Mouse (Mus musculus): Measurements from ENCODE around the gene Ctrl. TPM values are rescaled to one million over a fixed set of nuclear protein-coding genes. Genes with fewer than 3 reads are reported as not detected.

The Ctrl gene
- total RNA-seq, 2 experiments from 2014 or later, result 1.4 to 1.5 TPM

GRCm38 (mm10) chr8:105890870-105891269 lies 42.8 kb downstream of the Ctrl start:
- H3K4me3 ChIP-seq, result no peak overlapping the region
- DNase-seq (ENCODE audit: low spot score in 2 of 2), result peak; percentile 73 to 75
- peak overlapping the region; percentile 84 for H3K27ac ChIP-seq
- no peak for TF ChIP-seq CTCF (conservative IDR thresholded peaks at IDR 0.05)

GRCm38 (mm10) chr8:105889756-105890465 lies 43.8 kb downstream of the Ctrl start:
- TF ChIP-seq CTCF (conservative IDR thresholded peaks at IDR 0.05), result no peak
- no peak for DNase-seq (ENCODE audit: low spot score in 2 of 2)
- Histone ChIP-seq H3K4me3 (no peak overlapping the region), H3K27ac (peak overlapping the region; percentile 84)

Small RNA genes lying within 50 kb of the gene (microRNA-seq; reads per million reads assigned to microRNA genes)
- gene Mir7074, result 0 to 0.18 reads per million in 2 experiments

Other genes starting within 250 kb of the Ctrl start
- 10 to 100 TPM; 71.1 to 76.9 TPM for gene Carmil2, start 247.6 kb downstream of the Ctrl start, total RNA-seq (2021)
- 10 to 100 TPM; 41.1 to 41.5 TPM for gene Acd, start 232.8 kb downstream of the Ctrl start, total RNA-seq (2021)
- 10 to 100 TPM; 32.7 to 35.4 TPM for gene Pard6a, start 232.7 kb downstream of the Ctrl start, total RNA-seq (2021)
- gene 4933405L10Rik, start 226.2 kb downstream of the Ctrl start, total RNA-seq (2021), result under 1 TPM in 1 of 2 experiments, not detected in 1; 0.84 TPM
- gene Enkd1, start 225.7 kb downstream of the Ctrl start, total RNA-seq (2021), result 10 to 100 TPM in 1 of 2 experiments, 1 to 10 TPM in 1; 8.1 to 10.8 TPM
- gene Gfod2, start 175.2 kb downstream of the Ctrl start, total RNA-seq (2021), result 10 to 100 TPM; 18.2 to 22.8 TPM
- 10 to 100 TPM; 25.1 to 27.3 TPM for gene Ranbp10, start 106.5 kb downstream of the Ctrl start, total RNA-seq (2021)
- under 1 TPM; 0.22 to 0.28 TPM for gene Tsnaxip1, start 106.1 kb downstream of the Ctrl start, total RNA-seq (2021)
- 10 to 100 TPM; 14.6 to 16.0 TPM for gene Cenpt, start 80.6 kb downstream of the Ctrl start, total RNA-seq (2021)
- 10 to 100 TPM; 37.2 to 38.9 TPM for gene Thap11, start 78.7 kb downstream of the Ctrl start, total RNA-seq (2021)
- 10 to 100 TPM; 33.5 to 40.8 TPM for gene Nutf2, start 73.3 kb downstream of the Ctrl start, total RNA-seq (2021)
- gene Edc4, start 53.0 kb downstream of the Ctrl start, total RNA-seq (2021), result 10 to 100 TPM; 69.0 to 70.4 TPM
- 1 to 10 TPM; 2.4 TPM for gene Nrn1l, start 40.3 kb downstream of the Ctrl start, total RNA-seq (2021)
- 1 to 10 TPM; 8.0 to 9.9 TPM for gene Pskh1, start 33.4 kb downstream of the Ctrl start, total RNA-seq (2021)
- gene Psmb10, start 4.6 kb upstream of the Ctrl start, total RNA-seq (2021), result 10 to 100 TPM; 53.0 to 61.6 TPM
- gene Lcat, start 9.5 kb upstream of the Ctrl start, total RNA-seq (2021), result 10 to 100 TPM; 37.6 to 40.6 TPM
- 10 to 100 TPM; 19.4 to 26.6 TPM for gene Slc12a4, start 32.2 kb upstream of the Ctrl start, total RNA-seq (2021)
- not detected for gene Dpep3, start 45.6 kb upstream of the Ctrl start, total RNA-seq (2021)
- 10 to 100 TPM; 21.0 TPM for gene Dus2, start 57.5 kb upstream of the Ctrl start, total RNA-seq (2021)
- not detected for gene Dpep2nb, start 72.1 kb upstream of the Ctrl start, total RNA-seq (2021)
- 10 to 100 TPM; 12.4 to 14.0 TPM for gene Ddx28, start 78.0 kb upstream of the Ctrl start, total RNA-seq (2021)
- gene Nfatc3, start 125.0 kb upstream of the Ctrl start, total RNA-seq (2021), result 10 to 100 TPM; 12.4 to 12.7 TPM
- under 1 TPM; 0.39 to 0.67 TPM for gene Esrp2, start 203.1 kb upstream of the Ctrl start, total RNA-seq (2021)
- gene Pla2g15, start 216.5 kb upstream of the Ctrl start, total RNA-seq (2021), result 10 to 100 TPM; 21.7 to 21.8 TPM
- 10 to 100 TPM; 24.6 to 26.7 TPM for gene Slc7a6, start 235.0 kb upstream of the Ctrl start, total RNA-seq (2021)

Measured in layer of hippocampus, adult 2 months (tissue).